Mouse (Mus musculus) CD4-positive, CD25-positive, alpha-beta regulatory T cell (primary cell): ENCODE data around the gene Mif. TPM values are rescaled to one million over a fixed set of nuclear protein-coding genes. Genes with fewer than 3 reads are reported as not detected.

Experiments used
- polyA plus RNA-seq: library from polyadenylated mRNA; unstranded; fragments of 100-300 nt; shearing (Covaris generic); gene quantifications from one replicate; pipeline ENCODE4 v1.2.1, GENCODE M21; 2017

Gene Mif
- polyA plus RNA-seq, result 582 TPM

GRCm38 (mm10) chr10:75859786-75860470 is at the start of gene Mif:
Gene Mif, minus strand, starts transcription at chr10:75860240.

GRCm38 (mm10) chr10:75893089-75893750 is 33.2 kb upstream of the Mif start, which contains the start of gene Derl3:
Gene Derl3, plus strand, starts transcription at chr10:75893413.

GRCm38 (mm10) chr10:75837248-75837759 is 22.7 kb downstream of the Mif start, which contains the start of gene Gstt2:
Gene Gstt2, minus strand, starts transcription at chr10:75837424.

DNA sequence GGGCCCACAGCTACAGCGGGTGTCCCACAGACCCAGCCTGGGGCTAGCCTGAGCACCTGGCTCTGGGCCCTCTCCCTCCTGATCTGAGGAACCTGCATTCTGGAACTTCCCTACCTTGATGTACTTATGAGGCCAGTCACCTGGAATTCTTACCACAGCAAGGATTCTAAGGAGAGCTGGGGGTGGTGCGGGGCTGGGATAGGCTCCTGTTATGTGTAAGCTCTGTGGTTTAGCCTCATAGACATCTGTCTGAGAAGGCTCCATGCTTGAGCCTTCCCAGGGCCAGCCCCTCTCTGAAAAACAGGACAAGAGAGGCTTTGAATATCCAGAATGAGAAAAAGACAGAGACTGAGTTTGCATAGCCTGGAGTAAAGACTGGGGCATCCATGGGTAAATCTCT is 37.6 kb downstream of the Mif start, which contains the start of gene Gstt4:
Gene Gstt4 (minus strand): TSS at position 101 of the 400 bp plus-strand sequence.

Other genes with a start within 250 kb of the Mif start
- 10.2 TPM for gene Susd2, start 216.2 kb downstream of the Mif start, polyA plus RNA-seq
- 52.2 TPM for gene Cabin1, start 95.9 kb downstream of the Mif start, polyA plus RNA-seq
- 61.6 TPM for gene Ddt, start 86.8 kb downstream of the Mif start, polyA plus RNA-seq
- gene Gm20441, start 79.3 kb downstream of the Mif start, polyA plus RNA-seq, result not detected
- gene Gstt3, start 78.8 kb downstream of the Mif start, polyA plus RNA-seq, result 4.6 TPM
- gene Gstt1, start 61.7 kb downstream of the Mif start, polyA plus RNA-seq, result 0.17 TPM
- not detected for gene Gstt4, start 37.7 kb downstream of the Mif start, polyA plus RNA-seq
- gene Gstt2, start 22.8 kb downstream of the Mif start, polyA plus RNA-seq, result 48.5 TPM
- gene Derl3, start 33.2 kb upstream of the Mif start, polyA plus RNA-seq, result 2.9 TPM
- 110 TPM for gene Smarcb1, start 61.4 kb upstream of the Mif start, polyA plus RNA-seq
- 195 TPM for gene Chchd10, start 72.9 kb upstream of the Mif start, polyA plus RNA-seq
- gene Mmp11, start 76.3 kb upstream of the Mif start, polyA plus RNA-seq, result 17.6 TPM
- 0.19 TPM for gene Gm867, start 80.4 kb upstream of the Mif start, polyA plus RNA-seq
- 1.1 TPM for gene Vpreb3, start 82.8 kb upstream of the Mif start, polyA plus RNA-seq
- 1.8 TPM for gene Gm5134, start 94.3 kb upstream of the Mif start, polyA plus RNA-seq
- 39.0 TPM for gene Zfp280b, start 172.4 kb upstream of the Mif start, polyA plus RNA-seq